Mouse (Mus musculus): ENCODE measurements around the gene Vmn2r59. TPM values are rescaled to one million over a fixed set of nuclear protein-coding genes. Genes with fewer than 3 reads are reported as not detected.
"Not testable (repeated sequence)": the region's sequence is repeated elsewhere in the genome, so short reads cannot be mapped to it uniquely, and the experiment has no call there.

Vmn2r59 gene
- polyA plus RNA-seq (2014; fragmentation: Nextera tagmentation; extraction: Ambion mirVana): not detected in 2 replicates

GRCm38 (mm10) chr7:42058923-42059322 lies at the start of gene Vmn2r59:
TSS of gene Vmn2r59 (minus strand) at chr7:42059023.
- H3K4me3 ChIP-seq (ENCODE audit: low read depth, low read length): no peak within 1 kb of the TSS
- no peak within 1 kb of the TSS for H3K9ac ChIP-seq (ENCODE audit: low read length)
- no peak within 1 kb of the TSS for H3K4me2 ChIP-seq (ENCODE audit: low read depth)
- H3K27ac ChIP-seq (ENCODE audit: low read depth, low read length): no peak within 1 kb of the TSS
- H3K27me3 ChIP-seq (ENCODE audit: control insufficient read depth, insufficient read depth, low read length): no peaks in the 10 kb centered on the region
- DNase-seq (ENCODE audit: low spot score): no peak
- ATAC-seq (ENCODE audit: insufficient read depth, low FRiP score, low TSS enrichment): no peak
- H3K36me3 ChIP-seq (ENCODE audit: control insufficient read depth, insufficient read depth, low read length): no peaks in the 10 kb centered on the region
- no peaks in the 10 kb centered on the region for H3K4me1 ChIP-seq (ENCODE audit: control insufficient read depth, insufficient read depth, low read length)
- H3K9me3 ChIP-seq (ENCODE audit: control insufficient read depth, low read length): peaks cover 4% of the 10 kb centered on the region; the same call in 1 of the 2 replicates

DNA sequence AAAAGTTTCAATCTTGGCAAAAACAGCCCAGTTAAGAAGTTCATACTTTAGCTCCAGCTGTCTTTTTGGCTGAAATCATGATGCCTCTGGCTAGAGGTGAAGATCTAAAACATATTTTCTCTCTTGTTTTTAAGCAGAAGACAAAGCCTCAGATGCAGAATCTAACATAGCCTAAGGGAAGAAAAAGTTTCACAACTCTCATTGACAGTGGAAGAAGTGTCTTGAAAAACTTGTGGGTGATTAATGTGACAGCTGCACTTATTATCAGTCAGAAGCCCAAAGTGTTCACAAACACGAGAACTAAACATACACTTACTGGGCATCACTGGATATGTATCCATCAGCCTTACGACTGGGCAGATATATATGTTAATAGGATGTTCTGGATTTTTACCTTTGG lies 48.6 kb upstream of the Vmn2r59 start, which contains the start of gene Vmn2r60:
Gene Vmn2r60, plus strand, starts transcription at position 301 of the 400 bp plus-strand sequence.
- no peak within 1 kb of the TSS for H3K4me2 ChIP-seq (ENCODE audit: low read depth)
- no peaks in the 10 kb centered on the region for H3K4me1 ChIP-seq (ENCODE audit: control insufficient read depth, insufficient read depth, low read length)
- no peak for ATAC-seq (ENCODE audit: insufficient read depth, low FRiP score, low TSS enrichment)
- no peak within 1 kb of the TSS for H3K27ac ChIP-seq (ENCODE audit: low read depth, low read length)
- no peaks in the 10 kb centered on the region; the same call in 1 of the 2 replicates for H3K9me3 ChIP-seq (ENCODE audit: control insufficient read depth, low read length)
- DNase-seq (ENCODE audit: low spot score): no peak
- H3K9ac ChIP-seq (ENCODE audit: low read length): no peak within 1 kb of the TSS
- no peaks in the 10 kb centered on the region for H3K27me3 ChIP-seq (ENCODE audit: control insufficient read depth, insufficient read depth, low read length)
- WGBS: 73% methylated on average over 2 of the region's 2 CpGs
- H3K4me3 ChIP-seq (ENCODE audit: low read depth, low read length): no peak within 1 kb of the TSS
- H3K36me3 ChIP-seq (ENCODE audit: control insufficient read depth, insufficient read depth, low read length): no peaks in the 10 kb centered on the region

- WGBS: 80% methylated on average over 13 of the region's 14 CpGs
- H3K27me3 ChIP-seq (ENCODE audit: control insufficient read depth, insufficient read depth, low read length): not testable (repeated sequence)
These were observed 48.2 kb upstream of the Vmn2r59 start for GRCm38 (mm10) chr7:42107061-42107460.

More at GRCm38 (mm10) chr7:42107061-42107460, 48.2 kb upstream of the Vmn2r59 start:
- not testable (repeated sequence) for ATAC-seq (ENCODE audit: insufficient read depth, low FRiP score, low TSS enrichment); H3K4me3 ChIP-seq (ENCODE audit: low read depth, low read length); H3K4me2 ChIP-seq (ENCODE audit: low read depth); H3K9ac ChIP-seq (ENCODE audit: low read length); H3K4me1 ChIP-seq (ENCODE audit: control insufficient read depth, insufficient read depth, low read length); H3K9me3 ChIP-seq (ENCODE audit: control insufficient read depth, low read length); H3K36me3 ChIP-seq (ENCODE audit: control insufficient read depth, insufficient read depth, low read length); DNase-seq (ENCODE audit: low spot score); H3K27ac ChIP-seq (ENCODE audit: low read depth, low read length)

Other genes with a start within 250 kb of the Vmn2r59 start
- gene Vmn2r58, start 186.3 kb downstream of the Vmn2r59 start, polyA plus RNA-seq (2014; fragmentation: Nextera tagmentation; extraction: Ambion mirVana): not detected in 2 replicates
- not detected in 2 replicates for gene Vmn2r60, start 48.7 kb upstream of the Vmn2r59 start, polyA plus RNA-seq (2014; fragmentation: Nextera tagmentation; extraction: Ambion mirVana)
- gene Vmn2r61, start 201.0 kb upstream of the Vmn2r59 start, polyA plus RNA-seq (2014; fragmentation: Nextera tagmentation; extraction: Ambion mirVana): not detected in 2 replicates

Measured in neural tube, embryonic 11.5 days (tissue).